Mouse (Mus musculus): ENCODE results near the gene Adora1. TPM values are rescaled to one million over a fixed set of nuclear protein-coding genes. Genes with fewer than 3 reads are reported as not detected.

Gene Adora1
- total RNA-seq, 2 experiments from 2014 or later = not detected

- no peak for ATAC-seq (ENCODE audit: poor library complexity, severe bottlenecking)
These were observed 6.1 kb upstream of the Adora1 start for GRCm38 (mm10) chr1:134241298-134241697.

GRCm38 (mm10) chr1:134240701-134241100 is 5.5 kb upstream of the Adora1 start:
- ATAC-seq (ENCODE audit: poor library complexity, severe bottlenecking) = no peak

GRCm38 (mm10) chr1:134237438-134237837 is 2.2 kb upstream of the Adora1 start:
- ATAC-seq (ENCODE audit: poor library complexity, severe bottlenecking) = no peak

GRCm38 (mm10) chr1:134236142-134236541 is 911 bp upstream of the Adora1 start:
- ATAC-seq (ENCODE audit: poor library complexity, severe bottlenecking) = no peak

GRCm38 (mm10) chr1:134234455-134235390 is 508 bp downstream of the Adora1 start:
- no peak for ATAC-seq (ENCODE audit: poor library complexity, severe bottlenecking)

- ATAC-seq (ENCODE audit: poor library complexity, severe bottlenecking) = no peak
These were observed 1.4 kb downstream of the Adora1 start for GRCm38 (mm10) chr1:134233681-134234454.

- no peak for ATAC-seq (ENCODE audit: poor library complexity, severe bottlenecking)
These were observed 2.3 kb downstream of the Adora1 start for GRCm38 (mm10) chr1:134232778-134233531.

- no peak for ATAC-seq (ENCODE audit: poor library complexity, severe bottlenecking)
These were observed 2.9 kb downstream of the Adora1 start for GRCm38 (mm10) chr1:134232326-134232725.

- no peak for ATAC-seq (ENCODE audit: poor library complexity, severe bottlenecking)
These were observed 3.5 kb downstream of the Adora1 start for GRCm38 (mm10) chr1:134231681-134232080.

- ATAC-seq (ENCODE audit: poor library complexity, severe bottlenecking) = no peak
These were observed 4.0 kb downstream of the Adora1 start for GRCm38 (mm10) chr1:134231270-134231669.

GRCm38 (mm10) chr1:134230638-134231228 is 4.5 kb downstream of the Adora1 start:
- ATAC-seq (ENCODE audit: poor library complexity, severe bottlenecking) = no peak

GRCm38 (mm10) chr1:134229806-134230575 is 5.2 kb downstream of the Adora1 start:
- no peak for ATAC-seq (ENCODE audit: poor library complexity, severe bottlenecking)

GRCm38 (mm10) chr1:134226739-134227138 is 8.5 kb downstream of the Adora1 start:
- no peak for ATAC-seq (ENCODE audit: poor library complexity, severe bottlenecking)

- no peak for ATAC-seq (ENCODE audit: poor library complexity, severe bottlenecking)
These were observed 9.9 kb downstream of the Adora1 start for GRCm38 (mm10) chr1:134225375-134225774.

GRCm38 (mm10) chr1:134224649-134225227 is 10.5 kb downstream of the Adora1 start:
- no peak for ATAC-seq (ENCODE audit: poor library complexity, severe bottlenecking)

GRCm38 (mm10) chr1:134222122-134223055 is 12.8 kb downstream of the Adora1 start:
- no peak for ATAC-seq (ENCODE audit: poor library complexity, severe bottlenecking)

GRCm38 (mm10) chr1:134221172-134221571 is 14.1 kb downstream of the Adora1 start:
- ATAC-seq (ENCODE audit: poor library complexity, severe bottlenecking) = no peak

GRCm38 (mm10) chr1:134219608-134220007 is 15.6 kb downstream of the Adora1 start:
- no peak for ATAC-seq (ENCODE audit: poor library complexity, severe bottlenecking)

Data from megakaryocyte, adult 5-6 weeks (primary cell).